Mouse (Mus musculus): ENCODE data around the gene Borcs6. TPM values are rescaled to one million over a fixed set of nuclear protein-coding genes. Genes with fewer than 3 reads are reported as not detected.
A peak's percentile ranks its signal among the peaks of the same experiment; 100 is the strongest.

The Borcs6 gene
- polyA plus RNA-seq, 1 experiment from 2014 or later: 6.6 TPM

DNA sequence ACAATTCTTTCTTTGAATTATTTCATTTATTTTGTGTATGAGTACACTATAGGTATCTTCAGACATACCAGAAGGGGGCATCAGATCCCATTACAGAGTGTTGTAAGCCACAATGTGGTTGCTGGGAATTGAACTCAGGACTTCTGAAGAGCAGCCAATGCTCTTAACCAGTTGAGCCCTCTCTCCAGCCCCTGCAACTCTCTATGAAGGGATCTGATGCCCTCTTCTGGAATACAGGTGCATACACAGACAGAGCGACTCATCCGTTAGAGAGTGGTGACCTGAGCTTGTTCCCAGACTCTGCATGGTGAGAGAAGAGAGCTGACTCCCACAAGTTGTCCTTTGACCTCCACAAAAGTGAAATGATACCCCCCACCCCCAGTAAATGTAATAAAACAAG is 30.7 kb upstream of the Borcs6 start:
- Histone ChIP-seq H3K36me3 (ENCODE audit: control insufficient read depth, insufficient read depth, low read length) (peaks cover 93% of the 10 kb centered on the region), H3K9me3 (ENCODE audit: control insufficient read depth, low read length) (no peaks in the 10 kb centered on the region)

DNA sequence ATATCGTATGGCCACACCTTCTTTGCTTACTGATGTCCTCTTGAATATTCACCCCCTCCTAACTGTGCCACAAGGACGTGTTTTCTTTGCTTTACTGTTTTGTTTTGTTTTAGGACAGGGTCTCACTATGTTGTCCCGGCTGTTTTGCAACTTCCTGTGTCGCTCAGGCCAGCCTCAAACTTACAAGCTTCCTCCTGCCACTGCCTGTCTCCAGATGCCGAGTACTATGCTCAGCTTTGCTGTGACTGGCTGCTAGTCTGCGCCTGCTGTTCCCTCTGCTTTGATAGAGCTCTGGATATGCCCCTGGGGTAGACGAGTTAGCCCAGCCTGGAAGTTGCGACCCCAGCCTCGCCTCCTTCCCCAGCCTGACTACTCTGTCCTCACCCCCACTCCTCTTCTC is 26.0 kb upstream of the Borcs6 start:
- Histone ChIP-seq H3K4me1 (ENCODE audit: control insufficient read depth, insufficient read depth, low read length) (peaks cover 11% of the 10 kb centered on the region), H3K27me3 (ENCODE audit: control insufficient read depth, insufficient read depth, low read length) (no peaks in the 10 kb centered on the region), H3K27ac (ENCODE audit: low read depth, low read length) (no peak overlapping the region), H3K9me3 (ENCODE audit: control insufficient read depth, low read length) (no peaks in the 10 kb centered on the region), H3K36me3 (ENCODE audit: control insufficient read depth, insufficient read depth, low read length) (peaks cover 61% of the 10 kb centered on the region), H3K9ac (ENCODE audit: low read depth, low read length) (no peak overlapping the region), H3K4me2 (replicated peaks; ENCODE audit: low read depth, low read length) (no peak overlapping the region), H3K4me3 (ENCODE audit: low read length) (no peak overlapping the region)
- ATAC-seq (ENCODE audit: low FRiP score, low TSS enrichment): no peak
- 83% methylated on average over 9 of the region's 9 CpGs for WGBS

More for the DNA sequence above, 30.7 kb upstream of the Borcs6 start:
- no peak for ATAC-seq (ENCODE audit: low FRiP score, low TSS enrichment)
- H3K27ac ChIP-seq (ENCODE audit: low read depth, low read length): no peak overlapping the region
- H3K4me1 ChIP-seq (ENCODE audit: control insufficient read depth, insufficient read depth, low read length): no peaks in the 10 kb centered on the region
- no peak overlapping the region for H3K9ac ChIP-seq (ENCODE audit: low read depth, low read length)
- no peaks in the 10 kb centered on the region for H3K27me3 ChIP-seq (ENCODE audit: control insufficient read depth, insufficient read depth, low read length)
- no peak overlapping the region for H3K4me2 ChIP-seq (replicated peaks; ENCODE audit: low read depth, low read length)
- H3K4me3 ChIP-seq (ENCODE audit: low read length): no peak overlapping the region
- 64% methylated on average over 2 of the region's 2 CpGs for WGBS

DNA sequence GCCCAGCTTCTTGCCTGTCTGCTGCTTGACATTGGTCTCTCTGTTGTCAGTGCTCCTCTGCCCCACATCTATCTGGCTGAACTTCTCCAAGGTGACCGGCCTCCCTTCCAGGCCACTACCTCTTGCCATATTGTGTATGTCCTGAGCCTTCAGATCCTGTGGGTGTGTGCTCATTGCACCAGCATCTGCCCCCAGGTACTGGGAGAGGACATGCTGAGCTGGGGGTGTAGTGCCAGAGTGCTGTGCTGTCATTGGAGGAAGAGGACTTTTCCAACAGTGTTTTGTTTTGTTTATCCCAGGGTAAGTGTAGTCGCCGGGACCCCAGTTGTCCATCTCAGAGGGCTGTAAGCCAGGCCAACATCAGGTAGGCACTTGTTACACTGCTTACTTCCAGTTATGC is 24.9 kb upstream of the Borcs6 start:
- no peak for ATAC-seq (ENCODE audit: low FRiP score, low TSS enrichment)
- H3K4me1 ChIP-seq (ENCODE audit: control insufficient read depth, insufficient read depth, low read length): peaks cover 19% of the 10 kb centered on the region
- no peaks in the 10 kb centered on the region for H3K9me3 ChIP-seq (ENCODE audit: control insufficient read depth, low read length)
- no peak overlapping the region for H3K27ac ChIP-seq (ENCODE audit: low read depth, low read length)
- H3K9ac ChIP-seq (ENCODE audit: low read depth, low read length): no peak overlapping the region
- peaks cover 51% of the 10 kb centered on the region for H3K36me3 ChIP-seq (ENCODE audit: control insufficient read depth, insufficient read depth, low read length)
- H3K27me3 ChIP-seq (ENCODE audit: control insufficient read depth, insufficient read depth, low read length): no peaks in the 10 kb centered on the region
- H3K4me2 ChIP-seq (replicated peaks; ENCODE audit: low read depth, low read length): no peak overlapping the region
- no peak overlapping the region for H3K4me3 ChIP-seq (ENCODE audit: low read length)
- WGBS: 92% methylated on average over 3 of the region's 3 CpGs

DNA sequence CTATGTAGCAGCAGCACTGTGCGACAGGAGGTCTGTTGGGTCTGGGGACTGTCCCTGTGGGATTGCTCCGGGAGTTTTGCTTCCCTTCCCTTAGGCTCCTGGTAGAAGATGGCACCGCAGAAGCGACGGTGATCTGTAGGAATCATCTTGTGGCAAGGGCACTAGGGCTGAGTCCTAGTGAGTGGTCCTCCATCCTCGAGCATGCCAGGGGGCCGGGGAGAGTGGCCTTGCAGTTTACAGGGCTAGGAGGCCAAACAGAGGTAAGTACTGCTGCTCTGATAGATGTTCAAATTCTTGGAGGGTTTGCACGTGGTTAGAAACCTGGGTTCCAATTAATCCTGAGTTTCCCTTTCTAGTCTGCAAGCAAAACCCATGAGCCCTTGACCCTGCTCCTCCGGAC is 24.1 kb upstream of the Borcs6 start:
- Histone ChIP-seq H3K36me3 (ENCODE audit: control insufficient read depth, insufficient read depth, low read length) (peaks cover 43% of the 10 kb centered on the region), H3K9ac (ENCODE audit: low read depth, low read length) (no peak overlapping the region), H3K4me1 (ENCODE audit: control insufficient read depth, insufficient read depth, low read length) (peaks cover 19% of the 10 kb centered on the region), H3K4me3 (ENCODE audit: low read length) (no peak overlapping the region), H3K27me3 (ENCODE audit: control insufficient read depth, insufficient read depth, low read length) (no peaks in the 10 kb centered on the region), H3K4me2 (replicated peaks; ENCODE audit: low read depth, low read length) (no peak overlapping the region), H3K9me3 (ENCODE audit: control insufficient read depth, low read length) (no peaks in the 10 kb centered on the region), H3K27ac (ENCODE audit: low read depth, low read length) (peak overlapping the region; percentile 60; the same call in 1 of the 2 replicates)
- 81% methylated on average over 9 of the region's 9 CpGs for WGBS
- no peak for ATAC-seq (ENCODE audit: low FRiP score, low TSS enrichment)

DNA sequence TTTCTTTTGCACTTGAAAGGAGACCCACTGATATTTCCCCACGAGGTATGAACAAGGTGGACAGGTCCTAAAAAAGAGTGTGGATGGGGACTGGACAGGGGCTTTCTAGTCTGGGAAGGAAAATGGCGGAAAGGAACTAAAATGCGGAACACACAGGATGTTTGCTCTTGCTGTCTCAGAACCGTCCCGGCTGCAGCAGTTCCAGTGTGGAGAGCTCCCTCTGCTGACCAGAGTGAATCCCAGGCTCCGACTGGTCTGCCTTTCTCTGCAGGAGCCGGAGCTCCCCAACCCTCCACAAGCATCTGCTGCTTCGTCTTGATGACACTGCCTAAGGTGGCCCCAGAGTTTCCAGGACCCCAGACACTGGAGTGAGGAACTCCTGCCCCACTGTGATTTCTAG is 23.7 kb upstream of the Borcs6 start:
- H3K4me1 ChIP-seq (ENCODE audit: control insufficient read depth, insufficient read depth, low read length): peaks cover 19% of the 10 kb centered on the region
- peak; percentile 17; the same call in 1 of the 2 replicates for ATAC-seq (ENCODE audit: low FRiP score, low TSS enrichment)
- H3K9me3 ChIP-seq (ENCODE audit: control insufficient read depth, low read length): no peaks in the 10 kb centered on the region
- H3K4me2 ChIP-seq (replicated peaks; ENCODE audit: low read depth, low read length): peak overlapping the region; percentile 65; the same call in 1 of the 2 replicates
- no peak overlapping the region for H3K9ac ChIP-seq (ENCODE audit: low read depth, low read length)
- H3K27me3 ChIP-seq (ENCODE audit: control insufficient read depth, insufficient read depth, low read length): no peaks in the 10 kb centered on the region
- peak overlapping the region; percentile 60; the same call in 1 of the 2 replicates for H3K27ac ChIP-seq (ENCODE audit: low read depth, low read length)
- H3K4me3 ChIP-seq (ENCODE audit: low read length): peak overlapping the region; percentile 1; the same call in 1 of the 2 replicates
- 5% methylated on average over 8 of the region's 8 CpGs for WGBS
- peaks cover 39% of the 10 kb centered on the region for H3K36me3 ChIP-seq (ENCODE audit: control insufficient read depth, insufficient read depth, low read length)

DNA sequence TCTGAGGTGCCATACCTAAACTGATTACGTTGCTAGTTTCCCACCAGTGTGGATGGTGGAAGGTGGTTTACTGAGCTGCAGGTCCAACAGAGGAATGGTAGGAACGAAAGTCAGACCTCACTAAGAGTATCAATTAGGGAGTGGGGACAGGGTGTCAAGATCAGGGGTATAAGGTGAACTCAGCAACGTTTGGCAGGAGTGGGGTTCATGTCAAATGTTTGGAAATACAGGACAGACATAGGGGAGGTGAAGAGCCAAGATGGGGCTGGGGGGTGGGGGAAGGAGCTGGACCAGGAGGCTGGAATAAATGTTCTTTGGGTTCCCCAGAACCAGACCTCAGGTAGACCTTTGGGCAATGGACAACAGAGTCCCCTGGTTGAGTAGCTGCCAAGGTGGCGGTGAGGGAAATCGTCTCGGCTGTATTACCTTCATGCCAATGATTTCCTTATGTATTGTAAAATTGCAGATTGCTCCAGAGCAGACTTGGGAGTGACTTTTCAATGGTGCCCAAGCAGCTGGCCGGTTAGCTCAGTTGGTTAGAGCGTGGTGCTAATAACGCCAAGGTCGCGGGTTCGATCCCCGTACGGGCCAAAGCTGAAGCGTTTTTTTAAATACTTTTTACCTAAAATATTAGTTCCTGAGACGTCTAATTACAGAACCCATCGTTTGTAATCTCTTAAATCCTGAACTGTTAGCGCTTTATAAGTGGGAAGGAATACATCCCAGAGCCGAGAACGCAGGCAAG is 22.9 kb upstream of the Borcs6 start:
- ATAC-seq (ENCODE audit: low FRiP score, low TSS enrichment): no peak
- H3K4me3 ChIP-seq (ENCODE audit: low read length): peak overlapping the region; percentile 87
- H3K4me2 ChIP-seq (replicated peaks; ENCODE audit: low read depth, low read length): peak overlapping the region; percentile 65
- H3K27ac ChIP-seq (ENCODE audit: low read depth, low read length): peak overlapping the region; percentile 83
- no peaks in the 10 kb centered on the region for H3K9me3 ChIP-seq (ENCODE audit: control insufficient read depth, low read length)
- peaks cover 19% of the 10 kb centered on the region for H3K4me1 ChIP-seq (ENCODE audit: control insufficient read depth, insufficient read depth, low read length)
- WGBS: 8% methylated on average over 20 of the region's 20 CpGs
- H3K36me3 ChIP-seq (ENCODE audit: control insufficient read depth, insufficient read depth, low read length): peaks cover 30% of the 10 kb centered on the region
- no peaks in the 10 kb centered on the region for H3K27me3 ChIP-seq (ENCODE audit: control insufficient read depth, insufficient read depth, low read length)
- H3K9ac ChIP-seq (ENCODE audit: low read depth, low read length): peak overlapping the region; percentile 76

DNA sequence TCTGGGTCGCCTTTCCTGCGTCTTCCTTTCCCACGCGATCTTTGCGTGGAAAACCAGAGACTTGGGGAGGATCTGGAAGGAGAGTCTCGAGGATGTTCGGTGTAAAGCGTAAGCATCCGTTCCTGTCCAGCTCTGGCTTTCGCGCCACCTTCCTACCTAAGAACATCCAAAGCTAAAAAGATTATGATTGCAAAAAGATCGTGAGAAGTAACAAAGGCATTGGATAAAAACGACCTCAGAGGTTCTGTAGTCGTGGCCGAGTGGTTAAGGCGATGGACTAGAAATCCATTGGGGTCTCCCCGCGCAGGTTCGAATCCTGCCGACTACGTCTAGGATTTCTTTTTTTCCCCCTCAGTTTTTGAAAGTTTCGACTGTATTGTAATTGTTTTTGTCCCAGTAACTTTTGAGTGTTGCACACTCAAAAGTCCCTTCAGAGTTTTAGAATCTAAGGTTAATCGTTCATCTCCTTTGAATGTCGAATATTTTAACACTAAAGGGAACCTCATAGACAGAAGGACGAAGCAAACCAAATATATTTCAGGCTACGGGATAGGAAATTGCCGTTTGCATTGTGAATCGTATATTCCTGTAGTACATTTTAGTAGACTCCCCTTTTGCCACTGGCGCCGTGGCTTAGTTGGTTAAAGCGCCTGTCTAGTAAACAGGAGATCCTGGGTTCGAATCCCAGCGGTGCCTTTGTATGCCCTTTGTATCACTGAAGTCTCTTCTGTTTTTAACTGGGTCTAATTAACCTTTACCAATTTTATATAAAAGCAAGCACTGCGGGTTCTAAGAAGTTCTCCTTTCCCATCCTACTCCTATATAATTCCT is 22.1 kb upstream of the Borcs6 start:
- Histone ChIP-seq H3K9me3 (ENCODE audit: control insufficient read depth, low read length) (no peaks in the 10 kb centered on the region), H3K4me3 (ENCODE audit: low read length) (peak overlapping the region; percentile 87), H3K9ac (ENCODE audit: low read depth, low read length) (peak overlapping the region; percentile 76), H3K27ac (ENCODE audit: low read depth, low read length) (peak overlapping the region; percentile 83), H3K27me3 (ENCODE audit: control insufficient read depth, insufficient read depth, low read length) (no peaks in the 10 kb centered on the region), H3K4me1 (ENCODE audit: control insufficient read depth, insufficient read depth, low read length) (peaks cover 19% of the 10 kb centered on the region), H3K36me3 (ENCODE audit: control insufficient read depth, insufficient read depth, low read length) (peaks cover 29% of the 10 kb centered on the region), H3K4me2 (replicated peaks; ENCODE audit: low read depth, low read length) (peak overlapping the region; percentile 65)
- WGBS: 1% methylated on average over 34 of the region's 34 CpGs
- peak; percentile 22; the same call in 1 of the 2 replicates for ATAC-seq (ENCODE audit: low FRiP score, low TSS enrichment)

DNA sequence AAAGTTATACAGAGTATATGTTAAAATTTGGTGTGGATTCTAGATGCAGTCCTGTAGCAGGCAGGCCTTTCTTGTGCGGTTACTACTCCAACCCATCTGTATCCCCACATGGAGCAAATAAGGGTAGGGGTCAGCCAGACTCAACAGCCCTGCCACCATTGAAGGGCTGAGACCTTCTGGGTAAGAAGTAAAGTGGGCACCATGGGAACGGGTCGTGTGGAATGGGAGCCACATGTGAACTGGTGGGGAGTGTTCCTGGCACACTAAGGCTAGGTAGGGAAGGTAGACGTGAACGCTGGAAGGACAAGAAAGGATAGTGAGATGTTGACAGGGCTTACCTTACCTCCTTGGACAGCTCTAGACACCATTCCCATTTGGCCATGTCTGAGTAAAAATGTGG is 21.3 kb upstream of the Borcs6 start:
- Histone ChIP-seq H3K4me1 (ENCODE audit: control insufficient read depth, insufficient read depth, low read length) (peaks cover 19% of the 10 kb centered on the region), H3K4me2 (replicated peaks; ENCODE audit: low read depth, low read length) (no peak overlapping the region), H3K9ac (ENCODE audit: low read depth, low read length) (no peak overlapping the region), H3K27me3 (ENCODE audit: control insufficient read depth, insufficient read depth, low read length) (no peaks in the 10 kb centered on the region), H3K36me3 (ENCODE audit: control insufficient read depth, insufficient read depth, low read length) (peaks cover 22% of the 10 kb centered on the region), H3K9me3 (ENCODE audit: control insufficient read depth, low read length) (no peaks in the 10 kb centered on the region), H3K27ac (ENCODE audit: low read depth, low read length) (no peak overlapping the region), H3K4me3 (ENCODE audit: low read length) (peak overlapping the region; percentile 5; the same call in 1 of the 2 replicates)
- no peak for ATAC-seq (ENCODE audit: low FRiP score, low TSS enrichment)
- 83% methylated on average over 5 of the region's 5 CpGs for WGBS

All from kidney, embryonic 14.5 days (tissue).